ENCODE assay signal across 33 mouse cellular contexts in genomic region chr4:117708780-117709550, GRCm38 (mm10). TPM values are rescaled to one million over a fixed set of nuclear protein-coding genes. Genes with fewer than 3 reads are reported as not detected.
DNase-seq lines count a peak whose midpoint lies in the region; ATAC-seq and TF ChIP-seq lines count a peak whose summit lies in the region.
"Had no signal": no experiment of that assay in that cellular context is flagged by ENCODE, and none has a peak within 500 bp of the region (broad histone marks: within the 10 kb centered on the region; RNA-seq: fewer than 3 reads in every experiment).

No protein-coding gene starts in this region.

- no peaks in the 10 kb centered on the region for H3K27me3 ChIP-seq in lung, embryonic 16.5 days (ENCODE audit: control insufficient read depth, insufficient read depth, low read depth, low read length)
- H3K27me3 ChIP-seq in small intestine, adult 2 months (ENCODE audit: control insufficient read depth, insufficient read depth, low read length) = no peaks in the 10 kb centered on the region
- no peaks in the 10 kb centered on the region for H3K27me3 ChIP-seq in midbrain, embryonic 11.5 days (ENCODE audit: control insufficient read depth, insufficient read depth, low read length)
- H3K27me3 ChIP-seq: embryonic facial prominence, embryonic 13.5 days; forebrain, embryonic 12.5 days; hindbrain, embryonic 13.5 days; midbrain, embryonic 15.5 days; neural tube, embryonic 12.5 days had no signal

- no peak for ATAC-seq in lung, embryonic 16.5 days (ENCODE audit: low read depth)
- ATAC-seq in midbrain, embryonic 11.5 days (ENCODE audit: low FRiP score) = no peak
- ATAC-seq: activated CD4-positive, CD25-positive, alpha-beta regulatory T cell, adult 4 months; midbrain, embryonic 15.5 days had no signal

- no peak for TF ChIP-seq CTCF in small intestine, adult 2 months (IDR thresholded peaks at IDR 0.05; ENCODE audit: extremely low read depth, insufficient read length, insufficient replicate concordance, low read depth, low read length)

- H3K9me3 ChIP-seq in lung, embryonic 16.5 days (ENCODE audit: control insufficient read depth, low read length) = no peaks in the 10 kb centered on the region
- no peaks in the 10 kb centered on the region for H3K9me3 ChIP-seq in midbrain, embryonic 11.5 days (ENCODE audit: control insufficient read depth, low read length)
- H3K9me3 ChIP-seq: embryonic facial prominence, embryonic 13.5 days; forebrain, embryonic 12.5 days; heart, embryonic 13.5 days; hindbrain, embryonic 13.5 days; limb, embryonic 10.5 days; midbrain, embryonic 15.5 days; neural tube, embryonic 12.5 days had no signal

- H3K9ac ChIP-seq in lung, embryonic 16.5 days (ENCODE audit: low read length) = no peak overlapping the region
- H3K9ac ChIP-seq in midbrain, embryonic 11.5 days (ENCODE audit: low read length) = no peak overlapping the region
- H3K9ac ChIP-seq: embryonic facial prominence, embryonic 13.5 days; forebrain, embryonic 12.5 days; heart, embryonic 13.5 days; hindbrain, embryonic 13.5 days; midbrain, embryonic 15.5 days; neural tube, embryonic 12.5 days had no signal

- no peaks in the 10 kb centered on the region for H3K36me3 ChIP-seq in lung, embryonic 16.5 days (ENCODE audit: control insufficient read depth, insufficient read depth, low read length)
- no peaks in the 10 kb centered on the region for H3K36me3 ChIP-seq in small intestine, adult 2 months (ENCODE audit: control insufficient read depth, insufficient read depth, low read length)
- no peaks in the 10 kb centered on the region for H3K36me3 ChIP-seq in midbrain, embryonic 11.5 days (ENCODE audit: control insufficient read depth, insufficient read depth, low read length)
- H3K36me3 ChIP-seq: embryonic facial prominence, embryonic 13.5 days; forebrain, embryonic 12.5 days; heart, embryonic 13.5 days; hindbrain, embryonic 13.5 days; limb, embryonic 10.5 days; midbrain, embryonic 15.5 days; neural tube, embryonic 12.5 days had no signal

- H3K27ac ChIP-seq in lung, embryonic 16.5 days (ENCODE audit: low read length) = peak overlapping the region; percentile 11
- peak overlapping the region; percentile 67 for H3K27ac ChIP-seq in small intestine, adult 2 months (ENCODE audit: insufficient read depth, low read depth, low read length)
- H3K27ac ChIP-seq in midbrain, embryonic 11.5 days (ENCODE audit: low read depth, low read length) = no peak overlapping the region
- H3K27ac ChIP-seq: embryonic facial prominence, embryonic 13.5 days; forebrain, embryonic 12.5 days; heart, adult 2 months; heart, embryonic 13.5 days; hindbrain, embryonic 13.5 days; limb, embryonic 10.5 days; midbrain, embryonic 15.5 days; neural tube, embryonic 12.5 days had no signal

- TF ChIP-seq POLR2A in small intestine, adult 2 months (IDR thresholded peaks at IDR 0.05; ENCODE audit: low read depth, low read length) = no peak

- 42% methylated on average over 3 of the region's 3 CpGs for WGBS in lung, embryonic 16.5 days
- 25% methylated on average over 3 of the region's 3 CpGs for WGBS in small intestine, adult 2 months
- WGBS in midbrain, embryonic 11.5 days = 78% methylated on average over 3 of the region's 3 CpGs

- peak; percentile 77 for DNase-seq in heart, adult 11 months
- no peak for DNase-seq in heart, postnatal 4 days
- no peak for DNase-seq in lung, postnatal 14 days
- no peak for DNase-seq in cerebellum, postnatal 36 days
- DNase-seq in midbrain, embryonic 11.5 days (ENCODE audit: low spot score, missing footprints) = no peak
- DNase-seq: adrenal gland, adult 8-10 months; cerebellum, adult 18-20 months; cerebellum, postnatal 25 days; embryo, embryonic 11 days; gastrocnemius, postnatal 25 days; heart, adult 2 months; heart, postnatal 14 days; layer of hippocampus, adult 9-11 months; lung, postnatal 4 days; right cerebral cortex, postnatal 4 days; thymus, postnatal 14 days had no signal

- H3K4me3 ChIP-seq in lung, embryonic 16.5 days (ENCODE audit: low read length) = no peak overlapping the region
- H3K4me3 ChIP-seq in small intestine, adult 2 months (ENCODE audit: low read depth, low read length) = no peak overlapping the region
- no peak overlapping the region for H3K4me3 ChIP-seq in midbrain, embryonic 11.5 days (ENCODE audit: low read depth, low read length)
- H3K4me3 ChIP-seq: embryonic facial prominence, embryonic 13.5 days; erythroblast, embryonic 14.5 days; forebrain, embryonic 12.5 days; heart, adult 2 months; heart, embryonic 13.5 days; hindbrain, embryonic 13.5 days; limb, embryonic 10.5 days; midbrain, embryonic 15.5 days; neural tube, embryonic 12.5 days had no signal

- no peaks in the 10 kb centered on the region for H3K4me1 ChIP-seq in lung, embryonic 16.5 days (replicated peaks; ENCODE audit: control insufficient read depth, insufficient read depth, low read length)
- peaks cover 19% of the 10 kb centered on the region for H3K4me1 ChIP-seq in small intestine, adult 2 months (ENCODE audit: control insufficient read depth, insufficient read depth, insufficient read length, low read length)
- no peaks in the 10 kb centered on the region for H3K4me1 ChIP-seq in midbrain, embryonic 11.5 days (ENCODE audit: control insufficient read depth, insufficient read depth, low read length)
- H3K4me1 ChIP-seq: embryonic facial prominence, embryonic 13.5 days; forebrain, embryonic 12.5 days; heart, embryonic 13.5 days; hindbrain, embryonic 13.5 days; midbrain, embryonic 15.5 days; neural tube, embryonic 12.5 days had no signal

- no peak overlapping the region for H3K4me2 ChIP-seq in lung, embryonic 16.5 days (ENCODE audit: low read depth, low read length)
- no peak overlapping the region for H3K4me2 ChIP-seq in midbrain, embryonic 11.5 days
- H3K4me2 ChIP-seq: embryonic facial prominence, embryonic 13.5 days; forebrain, embryonic 12.5 days; heart, embryonic 13.5 days; hindbrain, embryonic 13.5 days; midbrain, embryonic 15.5 days; neural tube, embryonic 12.5 days had no signal

RNA-seq across cellular contexts. Expression of gene Gm12845, which starts 15.2 kb away (rescaled TPM):
- not detected for total RNA-seq in heart, postnatal 4 days (2021)
- not detected in 2 replicates for polyA plus RNA-seq in lung, embryonic 16.5 days (2015; fragmentation: Nextera tagmentation; extraction: Ambion mirVana)
- polyA plus RNA-seq in small intestine, adult 2 months (2012; rRNA removed) = not detected in 2 replicates
- polyA plus RNA-seq in midbrain, embryonic 11.5 days (2014; fragmentation: Nextera tagmentation; extraction: Ambion mirVana) = not detected in 2 replicates
- total RNA-seq: adrenal gland, adult 8-10 months; gastrocnemius, postnatal 25 days; heart, adult 2 months; heart, postnatal 14 days; left cerebral cortex, adult 8-10 months; liver, adult 2 months; megakaryocyte-erythroid progenitor cell, adult 5-6 weeks had no signal
- polyA plus RNA-seq: activated CD4-positive, CD25-positive, alpha-beta regulatory T cell, adult 4 months; embryonic facial prominence, embryonic 13.5 days; erythroblast, embryonic 14.5 days; forebrain, embryonic 12.5 days; heart, adult 2 months; heart, embryonic 13.5 days; hindbrain, embryonic 13.5 days; large intestine, adult 2 months; limb, embryonic 10.5 days; liver, adult 2 months; liver, embryonic 16.5 days; midbrain, embryonic 15.5 days; neural tube, embryonic 12.5 days; testis, adult 2 months had no signal

RNA-seq across cellular contexts. Expression of gene Dmap1, which starts 26.9 kb away (rescaled TPM):
- 10 to 100 TPM; 29.1 to 29.4 TPM for total RNA-seq in heart, postnatal 4 days (2021)
- 56.1 and 57.3 TPM in 2 replicates for polyA plus RNA-seq in lung, embryonic 16.5 days (2015; fragmentation: Nextera tagmentation; extraction: Ambion mirVana)
- polyA plus RNA-seq in small intestine, adult 2 months (2012; rRNA removed) = 8.5 and 20.5 TPM in 2 replicates
- 80.7 and 81.2 TPM in 2 replicates for polyA plus RNA-seq in midbrain, embryonic 11.5 days (2014; fragmentation: Nextera tagmentation; extraction: Ambion mirVana)

RNA-seq across cellular contexts. Expression of gene Klf17, which starts 56.5 kb away (rescaled TPM):
- total RNA-seq in heart, postnatal 4 days (2021) = not detected
- polyA plus RNA-seq in lung, embryonic 16.5 days (2015; fragmentation: Nextera tagmentation; extraction: Ambion mirVana) = not detected in 2 replicates
- not detected in 2 replicates for polyA plus RNA-seq in small intestine, adult 2 months (2012; rRNA removed)
- not detected in 2 replicates for polyA plus RNA-seq in midbrain, embryonic 11.5 days (2014; fragmentation: Nextera tagmentation; extraction: Ambion mirVana)
- total RNA-seq: adrenal gland, adult 8-10 months; gastrocnemius, postnatal 25 days; heart, adult 2 months; heart, postnatal 14 days; left cerebral cortex, adult 8-10 months; liver, adult 2 months; megakaryocyte-erythroid progenitor cell, adult 5-6 weeks had no signal
- polyA plus RNA-seq: activated CD4-positive, CD25-positive, alpha-beta regulatory T cell, adult 4 months; embryonic facial prominence, embryonic 13.5 days; erythroblast, embryonic 14.5 days; forebrain, embryonic 12.5 days; heart, adult 2 months; heart, embryonic 13.5 days; hindbrain, embryonic 13.5 days; liver, adult 2 months; liver, embryonic 16.5 days; midbrain, embryonic 15.5 days; neural tube, embryonic 12.5 days had no signal
